Mouse (Mus musculus): ENCODE results near the gene Sema4d.

GRCm38 (mm10) chr13:51716350-51717263 is 76.9 kb downstream of the Sema4d start:
- no peak for TF ChIP-seq CTCF (IDR thresholded peaks at IDR 0.05 in 2 of 3, conservative IDR thresholded peaks at IDR 0.05 in 1 of 3; ENCODE audit: control insufficient read depth in 1 of 3, insufficient read depth in 1 of 3, low read depth in 2 of 3, low read length in 3 of 3, poor library complexity in 1 of 3, severe bottlenecking in 1 of 3)
- no peak for TF ChIP-seq POLR2A (IDR thresholded peaks at IDR 0.05; ENCODE audit: control insufficient read depth in 1 of 2, insufficient read depth in 1 of 2, low read depth in 1 of 2, low read length in 2 of 2, poor library complexity in 1 of 2)
- no peak for TF ChIP-seq MXI1 (IDR thresholded peaks at IDR 0.05; ENCODE audit: low read depth, low read length)
- TF ChIP-seq CHD2 (IDR thresholded peaks at IDR 0.05; ENCODE audit: low read length), result no peak
- TF ChIP-seq ETS1 (IDR thresholded peaks at IDR 0.05; ENCODE audit: low read depth, low read length), result no peak
- TF ChIP-seq ZKSCAN1 (IDR thresholded peaks at IDR 0.05; ENCODE audit: low read depth, low read length), result no peak
